Mouse (Mus musculus): ENCODE data around the gene Slc25a21. TPM values are rescaled to one million over a fixed set of nuclear protein-coding genes. Genes with fewer than 3 reads are reported as not detected.
"Not testable (repeated sequence)": the region's sequence is repeated elsewhere in the genome, so short reads cannot be mapped to it uniquely, and the experiment has no call there.

Slc25a21 gene
- polyA plus RNA-seq, 1 experiment from 2014 or later: 0.46 TPM

GRCm38 (mm10) chr12:57212463-57212862 is 15.2 kb upstream of the Slc25a21 start:
- not testable (repeated sequence) for H3K9me3 ChIP-seq (replicated peaks; ENCODE audit: control insufficient read depth, low read length)
- WGBS: 90% methylated on average over 5 of the region's 5 CpGs

GRCm38 (mm10) chr12:57211353-57212311 is 14.4 kb upstream of the Slc25a21 start:
- no peaks in the 10 kb centered on the region for H3K27me3 ChIP-seq (ENCODE audit: control insufficient read depth, insufficient read depth, low read length)
- H3K9ac ChIP-seq (ENCODE audit: low read length): peak overlapping the region; percentile 73
- H3K4me3 ChIP-seq (ENCODE audit: low read length): peak overlapping the region; percentile 59
- WGBS: 6% methylated on average over 30 of the region's 30 CpGs
- H3K27ac ChIP-seq (ENCODE audit: low read length): peak overlapping the region; percentile 15
- no peaks in the 10 kb centered on the region for H3K4me1 ChIP-seq (ENCODE audit: control insufficient read depth, insufficient read depth, low read length)
- H3K9me3 ChIP-seq (replicated peaks; ENCODE audit: control insufficient read depth, low read length): no peaks in the 10 kb centered on the region
- ATAC-seq (replicated peaks; ENCODE audit: extremely low read depth, insufficient read depth, low FRiP score): peak; percentile 69
- H3K4me2 ChIP-seq (ENCODE audit: low read depth, low read length): peak overlapping the region; percentile 74
- no peaks in the 10 kb centered on the region for H3K36me3 ChIP-seq (ENCODE audit: control insufficient read depth, insufficient read depth)

More at GRCm38 (mm10) chr12:57212463-57212862, 15.2 kb upstream of the Slc25a21 start:
- not testable (repeated sequence) for ATAC-seq (replicated peaks; ENCODE audit: extremely low read depth, insufficient read depth, low FRiP score); H3K27me3 ChIP-seq (ENCODE audit: control insufficient read depth, insufficient read depth, low read length); H3K36me3 ChIP-seq (ENCODE audit: control insufficient read depth, insufficient read depth); H3K4me1 ChIP-seq (ENCODE audit: control insufficient read depth, insufficient read depth, low read length); H3K27ac ChIP-seq (ENCODE audit: low read length); H3K9ac ChIP-seq (ENCODE audit: low read length); H3K4me2 ChIP-seq (ENCODE audit: low read depth, low read length); H3K4me3 ChIP-seq (ENCODE audit: low read length)

- WGBS: 70% methylated on average over 4 of the region's 4 CpGs
Observed at GRCm38 (mm10) chr12:57204276-57204851, 7.1 kb upstream of the Slc25a21 start.

DNA sequence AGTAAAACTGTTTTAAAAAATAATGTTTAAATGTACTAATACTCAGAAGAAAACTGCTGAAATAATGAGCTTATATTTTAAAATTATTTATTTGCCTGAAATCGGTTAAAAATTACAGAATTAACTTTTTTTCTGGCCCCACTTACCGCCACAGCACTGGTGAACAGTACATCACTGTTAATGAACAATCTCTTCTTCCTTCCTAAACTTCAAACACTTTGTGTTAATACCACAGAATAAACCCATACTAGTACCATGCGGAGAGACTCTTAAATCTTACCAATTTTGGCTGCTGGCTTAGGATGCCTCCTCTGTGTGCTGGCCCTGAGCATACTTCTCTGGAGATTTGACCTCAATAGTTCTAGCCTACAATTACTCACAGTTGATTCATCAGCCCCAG is 4.6 kb upstream of the Slc25a21 start:
- H3K4me2 ChIP-seq (ENCODE audit: low read depth, low read length): no peak overlapping the region
- H3K9ac ChIP-seq (ENCODE audit: low read length): no peak overlapping the region
- WGBS: 79% methylated on average over 3 of the region's 3 CpGs

More at GRCm38 (mm10) chr12:57204276-57204851, 7.1 kb upstream of the Slc25a21 start:
- Histone ChIP-seq H3K27me3 (ENCODE audit: control insufficient read depth, insufficient read depth, low read length) (no peaks in the 10 kb centered on the region), H3K4me3 (ENCODE audit: low read length) (no peak overlapping the region), H3K27ac (ENCODE audit: low read length) (no peak overlapping the region), H3K4me1 (ENCODE audit: control insufficient read depth, insufficient read depth, low read length) (no peaks in the 10 kb centered on the region), H3K9me3 (replicated peaks; ENCODE audit: control insufficient read depth, low read length) (no peaks in the 10 kb centered on the region), H3K4me2 (ENCODE audit: low read depth, low read length) (no peak overlapping the region), H3K9ac (ENCODE audit: low read length) (no peak overlapping the region), H3K36me3 (ENCODE audit: control insufficient read depth, insufficient read depth) (no peaks in the 10 kb centered on the region)
- ATAC-seq (replicated peaks; ENCODE audit: extremely low read depth, insufficient read depth, low FRiP score): no peak

DNA sequence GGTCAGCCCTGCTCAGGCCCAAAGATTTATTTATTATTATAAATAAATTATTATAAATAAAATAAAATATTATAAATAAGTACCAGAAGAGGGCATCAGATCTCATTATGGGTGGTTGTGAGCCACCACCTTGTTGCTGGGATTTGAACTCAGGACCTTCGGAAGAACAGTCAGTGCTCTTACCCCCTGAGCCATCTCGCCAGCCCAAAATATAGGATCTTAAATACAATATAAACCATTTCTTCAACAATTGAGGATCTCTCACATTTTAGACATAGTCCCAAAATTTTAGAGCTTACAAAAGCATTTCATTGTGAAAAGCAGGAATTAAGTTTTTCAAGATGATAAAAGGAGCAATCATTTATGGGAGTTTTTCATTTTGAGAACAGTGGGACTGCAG is 2.2 kb upstream of the Slc25a21 start:
- Histone ChIP-seq H3K4me3 (ENCODE audit: low read length) (no peak overlapping the region), H3K4me1 (ENCODE audit: control insufficient read depth, insufficient read depth, low read length) (no peaks in the 10 kb centered on the region), H3K9me3 (replicated peaks; ENCODE audit: control insufficient read depth, low read length) (no peaks in the 10 kb centered on the region), H3K27ac (ENCODE audit: low read length) (no peak overlapping the region), H3K36me3 (ENCODE audit: control insufficient read depth, insufficient read depth) (no peaks in the 10 kb centered on the region), H3K27me3 (ENCODE audit: control insufficient read depth, insufficient read depth, low read length) (peaks cover 4% of the 10 kb centered on the region; the same call in 1 of the 2 replicates), H3K9ac (ENCODE audit: low read length) (no peak overlapping the region), H3K4me2 (ENCODE audit: low read depth, low read length) (no peak overlapping the region)
- ATAC-seq (replicated peaks; ENCODE audit: extremely low read depth, insufficient read depth, low FRiP score): no peak
- 82% methylated on average over 2 of the region's 2 CpGs for WGBS

More for the DNA sequence above, 4.6 kb upstream of the Slc25a21 start:
- Histone ChIP-seq H3K4me3 (ENCODE audit: low read length) (no peak overlapping the region), H3K9me3 (replicated peaks; ENCODE audit: control insufficient read depth, low read length) (no peaks in the 10 kb centered on the region), H3K27me3 (ENCODE audit: control insufficient read depth, insufficient read depth, low read length) (0 out of 2 replicates have a peak, but pooled peaks cover 4% of the 10 kb centered on the region), H3K27ac (ENCODE audit: low read length) (no peak overlapping the region), H3K4me1 (ENCODE audit: control insufficient read depth, insufficient read depth, low read length) (no peaks in the 10 kb centered on the region), H3K36me3 (ENCODE audit: control insufficient read depth, insufficient read depth) (no peaks in the 10 kb centered on the region)
- no peak for ATAC-seq (replicated peaks; ENCODE audit: extremely low read depth, insufficient read depth, low FRiP score)

GRCm38 (mm10) chr12:57198269-57198668 is 997 bp upstream of the Slc25a21 start:
- Histone ChIP-seq H3K36me3 (ENCODE audit: control insufficient read depth, insufficient read depth) (no peaks in the 10 kb centered on the region), H3K4me1 (ENCODE audit: control insufficient read depth, insufficient read depth, low read length) (no peaks in the 10 kb centered on the region), H3K27ac (ENCODE audit: low read length) (no peak overlapping the region), H3K4me2 (ENCODE audit: low read depth, low read length) (no peak overlapping the region), H3K9ac (ENCODE audit: low read length) (no peak overlapping the region), H3K27me3 (ENCODE audit: control insufficient read depth, insufficient read depth, low read length) (peaks cover 4% of the 10 kb centered on the region; the same call in 1 of the 2 replicates), H3K9me3 (replicated peaks; ENCODE audit: control insufficient read depth, low read length) (no peaks in the 10 kb centered on the region), H3K4me3 (ENCODE audit: low read length) (no peak overlapping the region)
- ATAC-seq (replicated peaks; ENCODE audit: extremely low read depth, insufficient read depth, low FRiP score): no peak; the same call in 1 of the 2 replicates

DNA sequence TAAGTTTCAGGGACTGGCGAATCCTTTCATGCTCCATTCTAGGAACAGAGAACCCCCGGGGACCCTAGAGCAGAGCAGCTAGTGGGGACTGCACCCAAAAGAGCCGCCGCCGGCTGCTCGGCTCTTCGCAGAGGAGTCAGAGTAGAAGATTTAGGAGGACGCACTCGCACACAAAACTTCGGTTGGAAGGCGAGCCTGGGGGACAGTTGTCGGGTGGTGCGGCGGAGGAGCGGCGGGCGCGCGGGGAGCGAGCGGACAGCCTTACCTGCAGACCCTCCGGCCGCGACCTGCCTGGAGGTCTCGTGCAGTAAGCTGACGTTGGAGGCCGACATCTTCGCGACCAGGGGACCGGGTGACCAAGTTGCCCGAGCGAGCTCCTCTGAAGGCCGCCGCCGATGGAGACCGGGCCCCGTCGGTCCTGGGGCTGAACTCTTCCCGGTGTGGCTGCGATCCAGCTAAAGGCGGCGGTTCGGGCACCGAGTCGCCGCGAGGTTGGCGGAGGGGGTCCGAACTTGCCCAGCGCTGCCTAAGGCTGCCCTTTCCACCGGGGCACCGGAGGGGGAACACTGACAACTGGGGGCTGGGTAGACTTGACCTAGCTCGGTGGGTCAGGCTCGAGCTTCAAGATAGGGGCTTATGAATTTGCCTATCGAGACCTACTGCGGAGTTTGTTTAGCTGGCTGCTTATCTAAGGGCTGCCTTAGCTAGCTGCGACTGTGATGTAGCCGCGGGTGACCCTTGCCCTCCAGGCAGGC is 487 bp downstream of the Slc25a21 start:
- Histone ChIP-seq H3K9me3 (replicated peaks; ENCODE audit: control insufficient read depth, low read length) (no peaks in the 10 kb centered on the region), H3K27ac (ENCODE audit: low read length) (no peak overlapping the region), H3K4me2 (ENCODE audit: low read depth, low read length) (peak overlapping the region; percentile 90), H3K36me3 (ENCODE audit: control insufficient read depth, insufficient read depth) (no peaks in the 10 kb centered on the region), H3K9ac (ENCODE audit: low read length) (peak overlapping the region; percentile 67), H3K27me3 (ENCODE audit: control insufficient read depth, insufficient read depth, low read length) (peaks cover 4% of the 10 kb centered on the region; the same call in 1 of the 2 replicates), H3K4me1 (ENCODE audit: control insufficient read depth, insufficient read depth, low read length) (no peaks in the 10 kb centered on the region), H3K4me3 (ENCODE audit: low read length) (peak overlapping the region; percentile 56)
- ATAC-seq (replicated peaks; ENCODE audit: extremely low read depth, insufficient read depth, low FRiP score): peak; percentile 14
- WGBS: 2% methylated on average over 59 of the region's 59 CpGs

DNA sequence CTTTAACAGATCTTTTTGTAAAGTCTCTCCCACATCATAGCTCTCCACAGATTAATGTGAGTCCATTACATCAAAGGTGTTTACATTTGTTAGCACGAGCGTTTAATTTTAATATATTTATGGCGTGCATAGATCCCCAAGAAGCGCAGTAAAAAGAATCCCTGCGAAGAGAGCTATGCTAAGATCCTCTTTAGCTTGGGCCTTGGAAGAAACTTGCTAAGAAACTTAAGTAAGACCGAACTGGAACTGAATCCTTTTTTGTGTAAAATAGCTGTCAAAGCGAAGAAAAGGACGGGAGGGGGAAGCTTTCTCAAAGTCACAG is 1.0 kb downstream of the Slc25a21 start:
- Histone ChIP-seq H3K36me3 (ENCODE audit: control insufficient read depth, insufficient read depth) (no peaks in the 10 kb centered on the region), H3K4me2 (ENCODE audit: low read depth, low read length) (peak overlapping the region; percentile 90), H3K4me3 (ENCODE audit: low read length) (peak overlapping the region; percentile 56), H3K4me1 (ENCODE audit: control insufficient read depth, insufficient read depth, low read length) (no peaks in the 10 kb centered on the region), H3K27me3 (ENCODE audit: control insufficient read depth, insufficient read depth, low read length) (peaks cover 4% of the 10 kb centered on the region; the same call in 1 of the 2 replicates), H3K27ac (ENCODE audit: low read length) (no peak overlapping the region), H3K9me3 (replicated peaks; ENCODE audit: control insufficient read depth, low read length) (no peaks in the 10 kb centered on the region), H3K9ac (ENCODE audit: low read length) (peak overlapping the region; percentile 67)
- ATAC-seq (replicated peaks; ENCODE audit: extremely low read depth, insufficient read depth, low FRiP score): no peak
- 24% methylated on average over 8 of the region's 8 CpGs for WGBS

All from heart, embryonic 16.5 days (tissue).